Mouse (Mus musculus): ENCODE results near the gene Nek10.

- TF ChIP-seq POLR2A (IDR thresholded peaks at IDR 0.05; ENCODE audit: borderline replicate concordance, insufficient read depth, low read length) (no peak), CTCF (IDR thresholded peaks at IDR 0.05; ENCODE audit: borderline replicate concordance, insufficient read depth, low read depth, low read length) (peak; percentile 90)
Measured at GRCm38 (mm10) chr14:14863690-14864356, 60.6 kb downstream of the Nek10 start.

All from cerebellum, adult 2 months (tissue).